In genomic region chr12:54456731-54457130, GRCm38 (mm10) we compare ENCODE assay signal across 17 mouse cellular contexts.
"Had no signal": no experiment of that assay in that cellular context is flagged by ENCODE, and none has a peak within 500 bp of the region (broad histone marks: within the 10 kb centered on the region; RNA-seq: fewer than 3 reads in every experiment).

No protein-coding gene starts in this region.

- DNase-seq: lung, embryonic 14.5 days; lung, postnatal 10 days; lung, postnatal 4 days; midbrain, embryonic 14.5 days; retina, postnatal 1 day; right cerebral cortex, adult 18-20 months; right cerebral cortex, postnatal 25 days; right cerebral cortex, postnatal 4 days; spleen, adult 18-20 months; thymus, adult 18-20 months; thymus, postnatal 14 days; thymus, postnatal 36 days had no signal

- H3K27me3 ChIP-seq: neural tube, embryonic 13.5 days; neural tube, embryonic 15.5 days had no signal

- H3K27ac ChIP-seq: midbrain, embryonic 10.5 days; midbrain, embryonic 12.5 days; neural tube, embryonic 13.5 days; neural tube, embryonic 15.5 days had no signal

- H3K4me1 ChIP-seq: midbrain, embryonic 10.5 days; midbrain, embryonic 12.5 days; neural tube, embryonic 13.5 days; neural tube, embryonic 15.5 days had no signal

- H3K4me3 ChIP-seq: midbrain, embryonic 10.5 days; midbrain, embryonic 12.5 days; myocyte; neural tube, embryonic 13.5 days; neural tube, embryonic 15.5 days had no signal
